Mouse (Mus musculus) hindbrain, embryonic 15.5 days (tissue): ENCODE measurements around the gene Cav3. TPM values are rescaled to one million over a fixed set of nuclear protein-coding genes. Genes with fewer than 3 reads are reported as not detected.

Experiments used
- ATAC-seq: fragments of 200-750 bp; cut with Nextera tagmentation; 2 replicates; pipeline ENCODE4 v1.8.0; 2017; ENCODE audit warnings: low read depth, moderate number of reproducible peaks, moderate TSS enrichment; ENCODE audit not compliant: low FRiP score
- H3K27ac ChIP-seq: fragments of 300-500 bp; sonication (generic); replicated peaks from 2 replicates; pipeline ENCODE4 v1.5.1; 2015; ENCODE audit warnings: mild to moderate bottlenecking, inconsistent platforms
- H3K27me3 ChIP-seq: fragments of 300-500 bp; sonication (generic); 2 replicates; pipeline ENCODE4 v1.6.1; 2015; ENCODE audit warnings: control low read depth, inconsistent platforms
- H3K36me3 ChIP-seq: fragments of 300-500 bp; sonication (generic); 2 replicates; pipeline ENCODE4 v1.6.1; 2015; ENCODE audit warnings: control low read depth, inconsistent platforms
- H3K4me1 ChIP-seq: fragments of 300-500 bp; sonication (generic); replicated peaks from 2 replicates; pipeline ENCODE4 v1.6.1; 2015; ENCODE audit warnings: control low read depth, inconsistent platforms
- H3K4me2 ChIP-seq: fragments of 300-500 bp; sonication (generic); 2 replicates; pipeline ENCODE4 v1.6.1; 2015; ENCODE audit warnings: moderate library complexity, mild to moderate bottlenecking, inconsistent platforms
- H3K4me3 ChIP-seq: fragments of 300-500 bp; sonication (generic); 2 replicates; pipeline ENCODE4 v1.5.1; 2015; ENCODE audit warnings: mild to moderate bottlenecking, inconsistent platforms
- H3K9ac ChIP-seq: fragments of 300-500 bp; sonication (generic); 2 replicates; pipeline ENCODE4 v1.6.1; 2015; ENCODE audit warnings: inconsistent platforms
- H3K9me3 ChIP-seq: fragments of 300-500 bp; sonication (generic); 2 replicates; pipeline ENCODE4 v1.6.1; 2016; ENCODE audit warnings: control low read depth, inconsistent platforms
- WGBS: fragments of 180-500 bp; shearing (Covaris S2); methylation state at CpG from one replicate; pipeline ENCODE4 v1.1.7; 2015; 5-methylcytosine and 5-hydroxymethylcytosine counted together
- polyA plus RNA-seq: library from polyadenylated mRNA; unstranded; fragments of >200 nt; fragmentation: Nextera tagmentation; extraction: Ambion mirVana; gene quantifications from 2 replicates; pipeline ENCODE4 v1.2.1, GENCODE M21; 2015

Cav3 gene
- 0.17 and 0.18 TPM in 2 replicates for polyA plus RNA-seq

- peak; percentile 27; the same call in 1 of the 2 replicates for ATAC-seq
These were observed at the start of gene Cav3 for GRCm38 (mm10) chr6:112459341-112459749. TSS of gene Cav3 (plus strand) at chr6:112459505.

GRCm38 (mm10) chr6:112419333-112419732 lies 40.0 kb upstream of the Cav3 start:
- no peaks in the 10 kb centered on the region for H3K27me3 ChIP-seq

More at GRCm38 (mm10) chr6:112459341-112459749, at the start of gene Cav3:
- no peaks in the 10 kb centered on the region for H3K4me1 ChIP-seq
- 71% methylated on average over 12 of the region's 12 CpGs for WGBS
- no peaks in the 10 kb centered on the region for H3K36me3 ChIP-seq
- H3K27ac ChIP-seq, result no peak within 1 kb of the TSS
- H3K9ac ChIP-seq, result no peak within 1 kb of the TSS
- no peaks in the 10 kb centered on the region for H3K9me3 ChIP-seq
- no peak within 1 kb of the TSS for H3K4me3 ChIP-seq
- no peak within 1 kb of the TSS for H3K4me2 ChIP-seq
- no peaks in the 10 kb centered on the region for H3K27me3 ChIP-seq

GRCm38 (mm10) chr6:112420883-112421282 lies 38.4 kb upstream of the Cav3 start:
- 85% methylated on average over 1 of the region's 1 CpGs for WGBS
- Histone ChIP-seq H3K36me3 (no peaks in the 10 kb centered on the region), H3K4me3 (no peak overlapping the region), H3K4me1 (no peaks in the 10 kb centered on the region), H3K9me3 (no peaks in the 10 kb centered on the region), H3K9ac (no peak overlapping the region), H3K4me2 (no peak overlapping the region), H3K27me3 (no peaks in the 10 kb centered on the region), H3K27ac (no peak overlapping the region)
- ATAC-seq, result no peak

More at GRCm38 (mm10) chr6:112419333-112419732, 40.0 kb upstream of the Cav3 start:
- no peak overlapping the region for H3K4me2 ChIP-seq
- no peak overlapping the region for H3K4me3 ChIP-seq
- no peak overlapping the region for H3K9ac ChIP-seq
- no peak overlapping the region for H3K27ac ChIP-seq
- WGBS, result 84% methylated on average over 9 of the region's 9 CpGs
- ATAC-seq, result no peak
- no peaks in the 10 kb centered on the region for H3K4me1 ChIP-seq
- no peaks in the 10 kb centered on the region for H3K9me3 ChIP-seq
- no peaks in the 10 kb centered on the region for H3K36me3 ChIP-seq

- H3K4me1 ChIP-seq, result no peaks in the 10 kb centered on the region
- no peaks in the 10 kb centered on the region for H3K9me3 ChIP-seq
- no peak overlapping the region for H3K27ac ChIP-seq
- 82% methylated on average over 8 of the region's 8 CpGs for WGBS
- H3K4me3 ChIP-seq, result no peak overlapping the region
- no peak overlapping the region for H3K4me2 ChIP-seq
- no peak overlapping the region for H3K9ac ChIP-seq
- H3K27me3 ChIP-seq, result no peaks in the 10 kb centered on the region
- H3K36me3 ChIP-seq, result no peaks in the 10 kb centered on the region
- ATAC-seq, result no peak
These were observed 35.4 kb upstream of the Cav3 start for GRCm38 (mm10) chr6:112423746-112424501.

- Histone ChIP-seq H3K27me3 (no peaks in the 10 kb centered on the region), H3K36me3 (no peaks in the 10 kb centered on the region), H3K9me3 (no peaks in the 10 kb centered on the region), H3K27ac (no peak overlapping the region), H3K4me1 (no peaks in the 10 kb centered on the region), H3K4me2 (no peak overlapping the region), H3K4me3 (no peak overlapping the region), H3K9ac (no peak overlapping the region)
- WGBS, result 72% methylated on average over 6 of the region's 6 CpGs
- ATAC-seq, result no peak
These were observed 33.1 kb upstream of the Cav3 start for GRCm38 (mm10) chr6:112426018-112426732.

GRCm38 (mm10) chr6:112445675-112446074 lies 13.6 kb upstream of the Cav3 start:
- H3K27me3 ChIP-seq, result no peaks in the 10 kb centered on the region
- H3K9ac ChIP-seq, result no peak overlapping the region
- no peak for ATAC-seq
- no peaks in the 10 kb centered on the region for H3K36me3 ChIP-seq
- WGBS, result 92% methylated on average over 3 of the region's 3 CpGs
- H3K27ac ChIP-seq, result no peak overlapping the region
- H3K4me1 ChIP-seq, result no peaks in the 10 kb centered on the region
- no peaks in the 10 kb centered on the region for H3K9me3 ChIP-seq
- no peak overlapping the region for H3K4me3 ChIP-seq
- H3K4me2 ChIP-seq, result no peak overlapping the region

GRCm38 (mm10) chr6:112461459-112461858 lies 2.2 kb downstream of the Cav3 start:
- no peak for ATAC-seq
- H3K9me3 ChIP-seq, result no peaks in the 10 kb centered on the region
- H3K4me3 ChIP-seq, result no peak overlapping the region
- H3K4me2 ChIP-seq, result no peak overlapping the region
- no peaks in the 10 kb centered on the region for H3K4me1 ChIP-seq
- no peaks in the 10 kb centered on the region for H3K36me3 ChIP-seq
- H3K27me3 ChIP-seq, result no peaks in the 10 kb centered on the region
- 94% methylated on average over 5 of the region's 5 CpGs for WGBS
- no peak overlapping the region for H3K9ac ChIP-seq
- no peak overlapping the region for H3K27ac ChIP-seq

- Histone ChIP-seq H3K4me3 (no peak overlapping the region), H3K9ac (no peak overlapping the region), H3K4me2 (no peak overlapping the region), H3K36me3 (no peaks in the 10 kb centered on the region), H3K4me1 (no peaks in the 10 kb centered on the region), H3K9me3 (no peaks in the 10 kb centered on the region), H3K27me3 (no peaks in the 10 kb centered on the region), H3K27ac (no peak overlapping the region)
- ATAC-seq, result no peak
- 90% methylated on average over 6 of the region's 6 CpGs for WGBS
These were observed 4.0 kb downstream of the Cav3 start for GRCm38 (mm10) chr6:112463331-112463730.

GRCm38 (mm10) chr6:112465441-112465840 lies 6.1 kb downstream of the Cav3 start:
- Histone ChIP-seq H3K4me3 (no peak overlapping the region), H3K9ac (no peak overlapping the region), H3K36me3 (no peaks in the 10 kb centered on the region), H3K27ac (no peak overlapping the region), H3K9me3 (no peaks in the 10 kb centered on the region), H3K27me3 (no peaks in the 10 kb centered on the region), H3K4me1 (no peaks in the 10 kb centered on the region), H3K4me2 (no peak overlapping the region)
- ATAC-seq, result no peak
- WGBS, result 86% methylated on average over 3 of the region's 3 CpGs

GRCm38 (mm10) chr6:112466001-112466400 lies 6.7 kb downstream of the Cav3 start:
- no peak overlapping the region for H3K27ac ChIP-seq
- no peaks in the 10 kb centered on the region for H3K4me1 ChIP-seq
- no peaks in the 10 kb centered on the region for H3K36me3 ChIP-seq
- no peak overlapping the region for H3K4me2 ChIP-seq
- H3K9ac ChIP-seq, result no peak overlapping the region
- H3K9me3 ChIP-seq, result no peaks in the 10 kb centered on the region
- no peak for ATAC-seq
- no peak overlapping the region for H3K4me3 ChIP-seq
- no peaks in the 10 kb centered on the region for H3K27me3 ChIP-seq

- no peak overlapping the region for H3K27ac ChIP-seq
- H3K4me1 ChIP-seq, result no peaks in the 10 kb centered on the region
- no peaks in the 10 kb centered on the region for H3K9me3 ChIP-seq
- H3K4me3 ChIP-seq, result no peak overlapping the region
- no peak overlapping the region for H3K9ac ChIP-seq
- no peaks in the 10 kb centered on the region for H3K36me3 ChIP-seq
- 94% methylated on average over 4 of the region's 4 CpGs for WGBS
- ATAC-seq, result no peak
- H3K4me2 ChIP-seq, result no peak overlapping the region
- H3K27me3 ChIP-seq, result no peaks in the 10 kb centered on the region
These were observed 12.3 kb downstream of the Cav3 start for GRCm38 (mm10) chr6:112471644-112472043.

GRCm38 (mm10) chr6:112479861-112480260 lies 20.6 kb downstream of the Cav3 start:
- H3K9ac ChIP-seq, result no peak overlapping the region
- no peaks in the 10 kb centered on the region for H3K4me1 ChIP-seq
- no peak for ATAC-seq
- no peak overlapping the region for H3K4me2 ChIP-seq
- no peak overlapping the region for H3K27ac ChIP-seq
- H3K9me3 ChIP-seq, result no peaks in the 10 kb centered on the region
- no peaks in the 10 kb centered on the region for H3K27me3 ChIP-seq
- no peak overlapping the region for H3K4me3 ChIP-seq
- WGBS, result 55% methylated on average over 13 of the region's 13 CpGs
- H3K36me3 ChIP-seq, result no peaks in the 10 kb centered on the region
